Mouse (Mus musculus) midbrain, postnatal 0 days (tissue): ENCODE results near the gene Ntn3. TPM values are rescaled to one million over a fixed set of nuclear protein-coding genes. Genes with fewer than 3 reads are reported as not detected.
A peak's percentile ranks its signal among the peaks of the same experiment; 100 is the strongest.

Experiments used
- ATAC-seq: fragments of 200-750 bp; cut with Nextera tagmentation; 2 replicates; pipeline ENCODE4 v1.8.0; 2017; ENCODE audit warnings: moderate number of reproducible peaks, mild to moderate bottlenecking, moderate TSS enrichment, moderate library complexity; ENCODE audit not compliant: low FRiP score
- DNase-seq: peaks from one replicate; pipeline ENCODE4 v3.0.0-alpha.2; 2015; ENCODE audit warnings: low spot score
- H3K27ac ChIP-seq: fragments of 300-500 bp; sonication (generic); 2 replicates; pipeline ENCODE4 v1.5.1; 2014; ENCODE audit warnings: low read depth, mild to moderate bottlenecking, low read length, mixed read lengths
- H3K27me3 ChIP-seq: fragments of 300-500 bp; sonication (generic); 2 replicates; pipeline ENCODE4 v1.6.1; 2014; ENCODE audit warnings: low read length, control low read depth, mixed read lengths; ENCODE audit not compliant: insufficient read depth
- H3K36me3 ChIP-seq: fragments of 300-500 bp; sonication (generic); 2 replicates; pipeline ENCODE4 v1.6.1; 2014; ENCODE audit warnings: low read length, control low read depth, mixed read lengths; ENCODE audit not compliant: insufficient read depth
- H3K4me1 ChIP-seq: fragments of 300-500 bp; sonication (generic); 2 replicates; pipeline ENCODE4 v1.6.1; 2014; ENCODE audit warnings: mild to moderate bottlenecking, control low read depth, antibody characterized with exemption, low read length, mixed read lengths; ENCODE audit not compliant: insufficient read depth
- H3K4me2 ChIP-seq: fragments of 300-500 bp; sonication (generic); 2 replicates; pipeline ENCODE4 v1.6.1; 2014; ENCODE audit warnings: low read depth, mild to moderate bottlenecking, low read length, mixed read lengths; ENCODE audit not compliant: poor library complexity, severe bottlenecking
- H3K4me3 ChIP-seq: fragments of 300-500 bp; sonication (generic); 2 replicates; pipeline ENCODE4 v1.5.1; 2014; ENCODE audit warnings: low read depth, mild to moderate bottlenecking, low read length, moderate library complexity
- H3K9ac ChIP-seq: fragments of 300-500 bp; sonication (generic); replicated peaks from 2 replicates; pipeline ENCODE4 v1.6.1; 2014; ENCODE audit warnings: mild to moderate bottlenecking, low read length, moderate library complexity, mixed read lengths; ENCODE audit not compliant: poor library complexity, severe bottlenecking
- H3K9me3 ChIP-seq: fragments of 300-500 bp; sonication (generic); 2 replicates; pipeline ENCODE4 v1.6.1; 2016; ENCODE audit warnings: low read length, control low read depth
- CTCF ChIP-seq: IDR thresholded peaks from 2 replicates; pipeline ENCODE4 v1.5.1; 2016; ENCODE audit warnings: antibody characterized with exemption, mild to moderate bottlenecking
- WGBS: fragments of 180-500 bp; shearing (Covaris S2); extraction: QIAGEN DNeasy Blood & Tissue Kit; methylation state at CpG from one replicate; pipeline ENCODE4 v1.1.7; 2014; 5-methylcytosine and 5-hydroxymethylcytosine counted together
- polyA plus RNA-seq: library from polyadenylated mRNA; unstranded; fragments of >200 nt; fragmentation: Nextera tagmentation; extraction: Ambion mirVana; gene quantifications from 2 replicates; pipeline ENCODE4 v1.2.1, GENCODE M21; 2015
- total RNA-seq: library from RNA; depleted of rRNA; stranded (reverse); fragments of >200 nt; gene quantifications from 2 replicates; pipeline ENCODE4 v1.2.3, GENCODE M21; 2014

The Ntn3 gene
- total and polyA plus RNA-seq, 2 experiments from 2014 or later: 4.0 to 23.6 TPM

GRCm38 (mm10) chr17:24204846-24205245 is 4.5 kb downstream of the Ntn3 start:
- no peak for ATAC-seq

GRCm38 (mm10) chr17:24203611-24204534 is 5.5 kb downstream of the Ntn3 start:
- no peak overlapping the region for H3K27ac ChIP-seq
- H3K4me3 ChIP-seq: peak overlapping the region; percentile 69
- no peaks in the 10 kb centered on the region for H3K9me3 ChIP-seq
- H3K4me2 ChIP-seq: peak overlapping the region; percentile 79
- H3K4me1 ChIP-seq: peaks cover 53% of the 10 kb centered on the region
- H3K36me3 ChIP-seq: 0 out of 2 replicates have a peak, but pooled peaks cover 3% of the 10 kb centered on the region
- ATAC-seq: no peak
- H3K9ac ChIP-seq: no peak overlapping the region
- no peak for TF ChIP-seq CTCF
- no peaks in the 10 kb centered on the region for H3K27me3 ChIP-seq
- WGBS: 59% methylated on average over 3 of the region's 3 CpGs
- no peak for DNase-seq

More at GRCm38 (mm10) chr17:24204846-24205245, 4.5 kb downstream of the Ntn3 start:
- Histone ChIP-seq H3K27ac (peak overlapping the region; percentile 77), H3K4me2 (peak overlapping the region; percentile 79), H3K36me3 (0 out of 2 replicates have a peak, but pooled peaks cover 3% of the 10 kb centered on the region), H3K9me3 (no peaks in the 10 kb centered on the region), H3K4me1 (peaks cover 59% of the 10 kb centered on the region), H3K4me3 (peak overlapping the region; percentile 69), H3K9ac (peak overlapping the region; percentile 83), H3K27me3 (no peaks in the 10 kb centered on the region)
- DNase-seq: no peak
- 3% methylated on average over 7 of the region's 7 CpGs for WGBS
- no peak for TF ChIP-seq CTCF

- peaks cover 45% of the 10 kb centered on the region for H3K4me1 ChIP-seq
These were observed 6.3 kb downstream of the Ntn3 start for GRCm38 (mm10) chr17:24203068-24203467.

GRCm38 (mm10) chr17:24201092-24201491 is 8.2 kb downstream of the Ntn3 start:
- H3K4me2 ChIP-seq: no peak overlapping the region
- ATAC-seq: no peak
- H3K36me3 ChIP-seq: 0 out of 2 replicates have a peak, but pooled peaks cover 3% of the 10 kb centered on the region
- no peak overlapping the region for H3K27ac ChIP-seq
- 75% methylated on average over 4 of the region's 4 CpGs for WGBS
- no peak for TF ChIP-seq CTCF
- no peaks in the 10 kb centered on the region for H3K27me3 ChIP-seq
- H3K9me3 ChIP-seq: no peaks in the 10 kb centered on the region
- H3K4me1 ChIP-seq: peaks cover 29% of the 10 kb centered on the region
- DNase-seq: no peak
- H3K9ac ChIP-seq: no peak overlapping the region
- H3K4me3 ChIP-seq: no peak overlapping the region

More at GRCm38 (mm10) chr17:24203068-24203467, 6.3 kb downstream of the Ntn3 start:
- DNase-seq (no peak), ATAC-seq (no peak)
- Histone ChIP-seq H3K36me3 (0 out of 2 replicates have a peak, but pooled peaks cover 3% of the 10 kb centered on the region), H3K9ac (no peak overlapping the region), H3K4me2 (peak overlapping the region; percentile 79), H3K27ac (no peak overlapping the region), H3K27me3 (no peaks in the 10 kb centered on the region), H3K4me3 (no peak overlapping the region; the same call in 1 of the 2 replicates), H3K9me3 (no peaks in the 10 kb centered on the region)
- WGBS: 36% methylated on average over 4 of the region's 4 CpGs
- TF ChIP-seq CTCF: no peak

- WGBS: 70% methylated on average over 4 of the region's 4 CpGs
- no peak overlapping the region for H3K27ac ChIP-seq
- ATAC-seq: no peak
- no peaks in the 10 kb centered on the region for H3K27me3 ChIP-seq
- H3K36me3 ChIP-seq: 0 out of 2 replicates have a peak, but pooled peaks cover 3% of the 10 kb centered on the region
- TF ChIP-seq CTCF: no peak
- H3K9me3 ChIP-seq: no peaks in the 10 kb centered on the region
- no peak overlapping the region for H3K9ac ChIP-seq
- H3K4me2 ChIP-seq: no peak overlapping the region
- no peak for DNase-seq
- peaks cover 24% of the 10 kb centered on the region for H3K4me1 ChIP-seq
- no peak overlapping the region for H3K4me3 ChIP-seq
These were observed 9.6 kb downstream of the Ntn3 start for GRCm38 (mm10) chr17:24199741-24200140.

GRCm38 (mm10) chr17:24199252-24199651 is 10.1 kb downstream of the Ntn3 start:
- no peak overlapping the region for H3K4me2 ChIP-seq
- peaks cover 19% of the 10 kb centered on the region for H3K4me1 ChIP-seq
- DNase-seq: no peak
- TF ChIP-seq CTCF: no peak
- no peak for ATAC-seq
- H3K9ac ChIP-seq: no peak overlapping the region
- no peaks in the 10 kb centered on the region for H3K27me3 ChIP-seq
- no peak overlapping the region for H3K4me3 ChIP-seq
- 87% methylated on average over 4 of the region's 4 CpGs for WGBS
- H3K27ac ChIP-seq: no peak overlapping the region
- H3K9me3 ChIP-seq: no peaks in the 10 kb centered on the region
- 0 out of 2 replicates have a peak, but pooled peaks cover 3% of the 10 kb centered on the region for H3K36me3 ChIP-seq
